Mouse (Mus musculus) liver, embryonic 18 days (tissue): Measurements from ENCODE around the gene Tjp3. TPM values are rescaled to one million over a fixed set of nuclear protein-coding genes. Genes with fewer than 3 reads are reported as not detected.

Experiments
- polyA plus RNA-seq: library from polyadenylated mRNA; depleted of rRNA; stranded (reverse); fragments of >200 nt; gene quantifications from 2 replicates; pipeline ENCODE4 v1.2.3, GENCODE M21; 2012; rRNA removed

Gene Tjp3
- 0.88 and 1.1 TPM in 2 replicates for polyA plus RNA-seq

DNA sequence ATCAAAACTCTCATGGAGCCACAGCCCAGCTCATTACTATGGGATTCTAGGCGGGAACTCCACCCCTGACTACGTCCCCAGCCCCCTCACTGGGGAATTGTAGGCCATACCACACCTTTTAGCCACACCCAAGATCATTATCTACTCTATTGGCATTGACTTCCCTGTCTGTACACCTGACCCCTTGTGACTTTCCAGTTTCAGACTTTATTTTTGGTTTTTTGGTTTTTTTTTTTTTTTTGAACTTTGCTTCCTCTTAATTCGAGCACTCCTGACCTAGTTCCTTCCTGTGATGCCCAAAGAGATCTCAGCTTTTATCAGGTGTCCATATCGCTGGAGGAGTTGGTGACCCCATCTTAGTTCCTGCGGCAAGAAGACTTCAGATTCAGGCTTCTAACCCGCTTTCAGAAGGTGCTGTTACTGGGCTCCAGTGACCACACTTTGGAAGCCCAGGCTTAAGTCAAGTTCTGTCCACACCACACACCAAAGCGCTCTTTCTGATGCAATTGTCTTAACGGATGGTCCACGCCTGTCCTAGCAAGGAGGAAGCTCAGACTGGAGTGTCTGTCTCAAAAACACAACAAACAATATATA, at the start of gene Tjp3:
Gene Tjp3 (minus strand): TSS at position 71 of the 594 bp plus-strand sequence.

DNA sequence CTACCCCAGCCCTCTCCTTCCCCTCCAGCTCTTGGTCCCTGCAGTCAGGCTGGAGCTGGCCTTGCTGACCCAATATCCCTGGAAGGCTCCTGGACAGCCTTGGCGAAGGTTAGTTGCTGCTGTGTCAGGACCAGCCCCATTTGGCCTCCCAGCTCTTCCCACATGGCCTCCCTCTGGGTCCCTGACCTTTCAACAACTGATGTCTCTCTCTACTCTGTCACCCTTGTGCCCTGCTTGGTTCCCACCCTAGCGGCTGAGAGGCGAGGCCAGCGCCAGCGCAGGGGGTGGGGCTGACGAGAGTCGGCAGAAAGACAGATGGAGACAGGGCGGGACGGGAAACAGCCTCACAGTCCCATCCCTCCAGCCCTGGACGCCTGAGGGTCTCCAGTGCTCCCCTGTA, 37.0 kb upstream of the Tjp3 start, which contains the start of gene Tbxa2r:
Gene Tbxa2r (plus strand): TSS at position 346 of the 400 bp plus-strand sequence.

GRCm38 (mm10) chr10:81320550-81321347, 29.4 kb upstream of the Tjp3 start, which contains the start of gene Cactin:
Cactin (plus strand) TSS chr10:81321103.

DNA sequence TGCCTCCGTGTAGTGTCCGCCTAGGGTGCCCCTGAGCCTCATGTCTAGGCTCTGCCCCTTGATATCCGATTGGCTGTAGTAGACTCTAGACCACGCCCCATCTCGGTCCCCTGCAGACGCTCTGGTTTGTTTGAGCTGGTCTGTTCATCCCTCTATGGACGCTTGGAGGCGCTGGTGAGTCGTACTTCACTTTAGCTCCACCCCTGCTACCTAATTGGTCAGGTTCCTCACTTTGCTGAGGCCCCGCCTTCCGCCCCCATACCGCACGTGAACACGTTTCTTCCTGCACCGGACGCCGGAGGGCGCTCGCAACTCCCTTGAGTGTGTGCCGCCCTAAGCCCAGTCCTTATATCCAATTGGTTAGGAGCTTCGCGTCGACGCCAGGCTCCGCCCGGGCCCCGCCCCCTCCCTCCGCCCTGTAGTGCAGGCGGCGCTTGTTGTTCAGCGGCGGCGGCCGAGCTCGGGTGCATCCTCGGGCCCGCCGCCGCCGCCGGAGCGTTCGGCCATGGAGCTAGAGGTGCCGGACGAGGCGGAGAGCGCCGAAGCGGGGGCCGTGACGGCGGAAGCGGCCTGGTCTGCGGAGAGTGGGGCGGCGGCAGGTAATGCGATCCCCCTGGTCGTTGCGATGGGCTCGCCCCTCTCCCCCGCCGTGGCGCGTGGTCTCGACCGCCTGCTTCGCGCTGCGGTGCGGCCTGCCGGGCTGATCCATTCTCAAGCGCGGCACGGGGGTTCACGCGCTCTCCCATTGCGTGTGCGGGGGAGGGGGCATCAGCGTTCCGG, 1.4 kb upstream of the Tjp3 start, which contains the start of gene Pip5k1c:
Gene Pip5k1c (plus strand): TSS at position 410 of the 780 bp plus-strand sequence.

DNA sequence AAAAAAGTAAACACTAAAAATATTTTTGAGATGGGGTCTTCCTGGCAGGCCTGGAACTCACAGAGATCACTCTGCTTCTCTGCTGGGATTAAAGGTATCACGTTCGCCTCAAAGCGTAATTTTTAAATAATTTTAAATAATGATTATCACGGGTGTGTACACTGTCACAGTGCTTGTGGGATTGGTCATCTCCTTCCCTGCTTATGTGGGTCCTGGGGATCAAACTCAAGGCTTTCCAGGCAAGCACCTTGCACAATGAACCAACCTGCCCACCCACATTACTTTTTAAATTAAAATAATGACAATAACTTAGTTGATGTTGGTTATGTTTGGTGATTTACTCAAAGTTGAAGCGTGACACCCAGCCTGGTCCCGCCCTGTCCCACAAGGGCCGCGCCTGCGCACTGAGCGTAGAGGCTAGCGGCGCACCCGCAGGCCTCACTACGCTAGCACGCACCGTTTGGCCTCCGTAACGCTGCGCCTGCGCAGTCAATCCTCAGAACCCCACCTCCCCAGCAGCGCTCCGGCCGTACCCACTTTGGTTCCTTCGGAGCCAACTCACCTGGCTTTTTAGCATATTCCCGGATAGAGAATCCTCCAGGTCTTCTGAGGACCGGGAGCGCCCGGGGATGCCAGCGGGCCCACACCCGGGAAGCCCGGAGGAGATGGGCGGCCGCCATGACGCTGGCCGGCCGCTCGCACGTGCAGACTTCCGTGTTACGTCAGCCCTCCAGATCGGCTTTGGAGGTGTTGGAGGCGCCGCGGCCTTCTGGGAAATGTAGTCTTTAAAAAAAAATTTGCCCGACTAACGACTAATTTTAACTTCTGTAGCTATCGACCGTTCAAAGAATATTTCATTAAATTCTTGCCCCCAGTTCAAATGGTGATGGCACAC, 24.9 kb downstream of the Tjp3 start, which contains the start of the genes Mrpl54 and Apba3:
Gene Mrpl54 (minus strand): TSS at position 724 of the 895 bp plus-strand sequence.
Gene Apba3 (plus strand): TSS at position 750 of the 895 bp plus-strand sequence.

DNA sequence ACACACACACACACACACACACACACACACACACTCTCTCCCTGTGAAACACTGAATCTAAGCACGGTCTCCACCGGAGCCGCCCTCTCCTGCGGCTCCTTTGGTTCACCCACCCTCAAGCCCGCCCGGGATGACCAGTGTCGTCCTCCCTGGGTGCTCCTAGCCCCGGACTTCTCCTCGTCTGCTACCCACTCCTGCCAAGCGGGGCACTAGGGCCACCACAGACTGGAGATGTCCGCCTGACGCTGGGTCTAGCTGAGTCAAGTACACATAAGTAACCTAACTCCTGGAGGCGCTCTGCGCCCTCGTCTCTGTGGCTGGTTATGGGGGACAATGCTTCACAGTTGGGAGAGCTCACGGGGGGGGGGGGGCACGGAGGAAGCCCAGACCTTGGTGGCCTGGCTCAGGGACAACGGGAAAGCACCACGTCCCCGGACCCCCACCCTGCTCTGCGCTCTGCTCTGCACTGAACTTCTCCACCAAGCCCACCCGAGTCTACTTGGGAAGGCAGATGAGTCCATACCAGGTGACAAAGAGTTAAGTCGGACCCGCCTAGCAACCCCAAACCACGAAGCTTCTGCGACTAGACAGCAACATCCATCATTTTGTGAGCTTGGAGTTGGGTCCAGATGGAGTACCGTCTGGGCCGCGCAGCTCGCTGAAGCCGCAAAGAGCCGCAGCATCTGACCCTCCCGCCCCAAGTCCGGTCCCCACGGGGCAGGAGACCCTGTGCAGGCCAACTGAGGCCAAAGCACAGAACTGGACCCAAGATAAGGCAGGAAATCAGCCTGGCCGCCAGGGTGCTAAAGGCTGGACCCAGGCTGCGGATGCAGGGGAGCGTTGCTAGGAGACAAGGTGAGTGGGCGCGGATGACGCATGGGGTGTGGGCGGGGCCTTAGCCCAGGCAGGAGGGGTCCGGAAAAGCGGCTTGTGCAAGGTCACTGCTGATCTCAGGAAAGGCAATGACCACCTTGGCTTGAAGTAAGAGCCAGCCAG, 38.7 kb downstream of the Tjp3 start, which contains the start of gene Matk:
Gene Matk (plus strand): TSS at position 512 of the 996 bp plus-strand sequence.

DNA sequence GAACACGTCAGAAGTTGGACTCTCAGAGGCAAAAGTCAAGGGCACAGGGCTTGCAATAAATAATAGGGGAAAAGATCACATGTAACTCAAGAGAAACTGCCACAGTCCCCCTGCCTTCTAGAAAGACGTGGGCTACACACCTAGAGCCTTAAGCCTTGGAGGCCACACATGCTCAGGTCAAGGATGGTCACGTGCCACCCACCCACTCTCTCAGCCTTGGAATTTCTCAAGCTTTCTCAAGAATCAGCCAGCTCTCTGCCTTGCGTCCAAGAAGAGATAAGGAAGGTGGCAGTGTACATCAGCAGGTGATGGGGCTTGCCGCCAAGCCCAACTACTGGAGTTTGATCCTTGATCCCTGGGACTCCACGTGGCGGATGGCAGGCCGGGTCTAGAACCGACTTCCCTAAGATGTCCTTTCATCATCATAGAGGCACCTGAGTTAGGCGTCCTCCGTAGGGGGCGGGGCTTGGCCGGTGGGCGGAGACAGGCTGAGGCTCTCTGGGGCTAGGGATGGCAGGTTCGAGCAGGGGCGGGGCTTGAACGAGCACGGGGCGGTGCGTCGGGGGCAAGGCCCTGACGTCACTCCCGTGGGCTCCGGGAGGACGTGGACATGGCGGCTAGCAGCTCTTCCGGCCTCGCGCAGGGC, 58.7 kb downstream of the Tjp3 start, which contains the start of gene Zfr2:
Gene Zfr2 (plus strand): TSS at position 576 of the 646 bp plus-strand sequence.

GRCm38 (mm10) chr10:81230438-81231332, 60.7 kb downstream of the Tjp3 start, which contains the start of gene Atcay:
Atcay (minus strand) TSS chr10:81230833.

Other genes starting within 250 kb of the Tjp3 start
- gene Sgta, start 231.4 kb downstream of the Tjp3 start, polyA plus RNA-seq, result 45.0 and 50.4 TPM in 2 replicates
- 12.0 and 13.2 TPM in 2 replicates for gene Thop1, start 221.5 kb downstream of the Tjp3 start, polyA plus RNA-seq
- gene Creb3l3, start 192.7 kb downstream of the Tjp3 start, polyA plus RNA-seq, result 78.1 and 87.6 TPM in 2 replicates
- gene Map2k2, start 185.7 kb downstream of the Tjp3 start, polyA plus RNA-seq, result 48.8 and 50.9 TPM in 2 replicates
- gene Zbtb7a, start 156.4 kb downstream of the Tjp3 start, polyA plus RNA-seq, result 8.5 and 8.6 TPM in 2 replicates
- gene Pias4, start 123.7 kb downstream of the Tjp3 start, polyA plus RNA-seq, result 10.3 and 12.9 TPM in 2 replicates
- gene Eef2, start 115.0 kb downstream of the Tjp3 start, polyA plus RNA-seq, result 583 and 691 TPM in 2 replicates
- gene Dapk3, start 108.6 kb downstream of the Tjp3 start, polyA plus RNA-seq, result 16.9 and 18.2 TPM in 2 replicates
- gene 4930442H23Rik, start 107.7 kb downstream of the Tjp3 start, polyA plus RNA-seq, result not detected in 2 replicates
- gene Nmrk2, start 89.5 kb downstream of the Tjp3 start, polyA plus RNA-seq, result not detected in 2 replicates
- gene Atcay, start 60.7 kb downstream of the Tjp3 start, polyA plus RNA-seq, result 0.01 TPM in 1 of 2 replicates, not detected in the other
- gene Zfr2, start 58.4 kb downstream of the Tjp3 start, polyA plus RNA-seq, result 1.9 and 2.1 TPM in 2 replicates
- 1.4 and 1.9 TPM in 2 replicates for gene Matk, start 38.6 kb downstream of the Tjp3 start, polyA plus RNA-seq
- gene Mrpl54, start 24.6 kb downstream of the Tjp3 start, polyA plus RNA-seq, result 44.6 and 45.1 TPM in 2 replicates
- gene Apba3, start 24.6 kb downstream of the Tjp3 start, polyA plus RNA-seq, result 23.2 and 24.9 TPM in 2 replicates
- 10.3 and 11.9 TPM in 2 replicates for gene Pip5k1c, start 1.4 kb upstream of the Tjp3 start, polyA plus RNA-seq
- 12.9 and 13.4 TPM in 2 replicates for gene Cactin, start 29.5 kb upstream of the Tjp3 start, polyA plus RNA-seq
- 3.1 and 3.4 TPM in 2 replicates for gene Tbxa2r, start 37.1 kb upstream of the Tjp3 start, polyA plus RNA-seq
- 0.02 TPM in 2 replicates for gene Gipc3, start 51.7 kb upstream of the Tjp3 start, polyA plus RNA-seq
- 24.1 and 27.6 TPM in 2 replicates for gene Hmg20b, start 58.9 kb upstream of the Tjp3 start, polyA plus RNA-seq
- gene Mfsd12, start 65.9 kb upstream of the Tjp3 start, polyA plus RNA-seq, result 8.7 and 8.9 TPM in 2 replicates
- gene 4930404N11Rik, start 74.2 kb upstream of the Tjp3 start, polyA plus RNA-seq, result 0.39 and 1.0 TPM in 2 replicates
- gene Fzr1, start 86.9 kb upstream of the Tjp3 start, polyA plus RNA-seq, result 54.1 and 61.6 TPM in 2 replicates
- 27.6 and 28.9 TPM in 2 replicates for gene Dohh, start 92.8 kb upstream of the Tjp3 start, polyA plus RNA-seq
- 0.58 and 0.75 TPM in 2 replicates for gene Gm48551, start 92.9 kb upstream of the Tjp3 start, polyA plus RNA-seq
- 0.64 and 0.82 TPM in 2 replicates for gene Gm48552, start 97.4 kb upstream of the Tjp3 start, polyA plus RNA-seq
- 2.6 and 3.4 TPM in 2 replicates for gene Smim24, start 101.5 kb upstream of the Tjp3 start, polyA plus RNA-seq
- gene Nfic, start 164.1 kb upstream of the Tjp3 start, polyA plus RNA-seq, result 1.7 and 1.9 TPM in 2 replicates
- 0.02 and 0.06 TPM in 2 replicates for gene Celf5, start 191.1 kb upstream of the Tjp3 start, polyA plus RNA-seq
- 65.7 and 83.5 TPM in 2 replicates for gene Ncln, start 204.8 kb upstream of the Tjp3 start, polyA plus RNA-seq
- gene S1pr4, start 208.6 kb upstream of the Tjp3 start, polyA plus RNA-seq, result 5.4 and 5.7 TPM in 2 replicates
- gene Gna15, start 232.6 kb upstream of the Tjp3 start, polyA plus RNA-seq, result 4.0 and 4.2 TPM in 2 replicates